Mouse (Mus musculus) myocyte (in vitro differentiated cells): ENCODE results near the gene Supt3. TPM values are rescaled to one million over a fixed set of nuclear protein-coding genes. Genes with fewer than 3 reads are reported as not detected.

Source experiments
- H3K27me3 ChIP-seq: one replicate; pipeline ENCODE4 v1.6.1; 2011; ENCODE audit not compliant: control insufficient read depth, insufficient read depth, insufficient read length
- H3K36me3 ChIP-seq: one replicate; pipeline ENCODE4 v1.6.1; 2011; ENCODE audit not compliant: control insufficient read depth, insufficient read depth
- H3K4me2 ChIP-seq: one replicate; pipeline ENCODE4 v1.6.1; 2011; ENCODE audit warnings: low read depth, control low read depth
- H3K4me3 ChIP-seq: one replicate; pipeline ENCODE4 v1.5.1; 2011; ENCODE audit warnings: mild to moderate bottlenecking, control low read depth, moderate library complexity
- H3K79me2 ChIP-seq: one replicate; pipeline ENCODE4 v1.6.1; 2011; ENCODE audit not compliant: control insufficient read depth, insufficient read depth
- H3ac ChIP-seq: one replicate; pipeline ENCODE4 v1.6.1; 2011; ENCODE audit not compliant: control insufficient read depth, insufficient read length
- CEBPB ChIP-seq: IDR thresholded peaks from 2 replicates; pipeline ENCODE4 v1.6.1; 2011; ENCODE audit warnings: mild to moderate bottlenecking, moderate library complexity; ENCODE audit not compliant: poor library complexity, insufficient read depth, severe bottlenecking
- E2F4 ChIP-seq: IDR thresholded peaks from one replicate; pipeline ENCODE4 v1.6.1; 2011; ENCODE audit warnings: mild to moderate bottlenecking, control low read depth, moderate library complexity; ENCODE audit not compliant: insufficient read depth
- MAX ChIP-seq: IDR thresholded peaks from one replicate; pipeline ENCODE4 v1.6.1; 2011; ENCODE audit warnings: low read depth, mild to moderate bottlenecking, control low read depth
- MYOD1 ChIP-seq, 3 experiments: IDR thresholded peaks; one replicate each; pipeline ENCODE4 v1.6.1; 2011; ENCODE audit warnings: control low read depth in 2 of 3, low read depth in 2 of 3, mild to moderate bottlenecking in 2 of 3, moderate library complexity in 1 of 3; ENCODE audit not compliant: insufficient read length in 2 of 3, control insufficient read depth in 1 of 3
- MYOG ChIP-seq, 3 experiments: IDR thresholded peaks; one replicate each; pipeline ENCODE4 v1.6.1; 2011; ENCODE audit warnings: control low read depth in 2 of 3, low read depth in 2 of 3, mild to moderate bottlenecking in 2 of 3; ENCODE audit not compliant: insufficient read length in 2 of 3, control insufficient read depth in 1 of 3, insufficient read depth in 1 of 3
- POLR2A ChIP-seq: IDR thresholded peaks from one replicate; pipeline ENCODE4 v1.6.1; 2011; ENCODE audit warnings: low read depth, mild to moderate bottlenecking, control low read depth, moderate library complexity; ENCODE audit not compliant: insufficient read length
- POLR2AphosphoS2 ChIP-seq: IDR thresholded peaks from one replicate; pipeline ENCODE4 v1.6.1; 2011; ENCODE audit warnings: low read depth, control low read depth; ENCODE audit not compliant: insufficient read length
- REST ChIP-seq: IDR thresholded peaks from one replicate; pipeline ENCODE4 v1.6.1; 2011; ENCODE audit warnings: mild to moderate bottlenecking, control low read depth, moderate library complexity; ENCODE audit not compliant: insufficient read depth, insufficient read length
- SRF ChIP-seq: IDR thresholded peaks from one replicate; pipeline ENCODE4 v1.6.1; 2011; ENCODE audit warnings: low read depth; ENCODE audit not compliant: control insufficient read depth, insufficient read length
- TCF12 ChIP-seq: IDR thresholded peaks from one replicate; pipeline ENCODE4 v1.6.1; 2011; ENCODE audit warnings: mild to moderate bottlenecking, control low read depth; ENCODE audit not compliant: poor library complexity, insufficient read depth, severe bottlenecking
- TCF3 ChIP-seq: IDR thresholded peaks from one replicate; pipeline ENCODE4 v1.6.1; 2011; ENCODE audit warnings: low read depth, control low read depth; ENCODE audit not compliant: insufficient read length
- USF1 ChIP-seq: IDR thresholded peaks from one replicate; pipeline ENCODE4 v1.6.1; 2011; ENCODE audit warnings: low read depth, mild to moderate bottlenecking, control low read depth, moderate library complexity
- polyA plus RNA-seq: library from polyadenylated mRNA; unstranded; fragments of >200 nt; fragmentation: generic; extraction: Trizol; gene quantifications from one replicate; pipeline ENCODE4 v1.2.1, GENCODE M21; 2012; ENCODE audit warnings: missing spikeins

Gene Supt3
- polyA plus RNA-seq, 1 experiment = 30.9 TPM

DNA sequence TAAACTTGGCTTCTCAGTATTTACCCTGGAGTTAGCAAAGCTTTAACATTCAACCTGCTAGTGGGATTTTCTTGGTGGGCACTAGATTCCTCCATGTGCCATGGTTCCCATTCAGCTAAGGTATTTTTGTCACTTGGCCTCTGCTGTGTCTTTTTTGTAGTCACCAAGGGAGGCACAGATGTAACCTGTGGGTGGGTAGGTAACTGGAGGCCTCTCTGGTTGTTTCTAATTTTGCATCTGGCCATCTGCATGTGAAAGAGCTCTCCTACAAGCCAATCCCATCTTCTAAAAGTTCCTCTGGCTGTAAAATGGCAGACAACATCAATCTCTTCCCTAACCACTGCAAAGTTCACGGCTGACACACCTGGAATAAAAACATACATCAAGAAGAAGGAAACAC is 190.2 kb downstream of the Supt3 start:
- TF ChIP-seq POLR2A (no peak), SRF (no peak), E2F4 (no peak), TCF12 (no peak), MYOG (IDR thresholded peaks at IDR 0.05; ENCODE audit: control insufficient read depth in 1 of 3, insufficient read depth in 1 of 3, insufficient read length in 2 of 3, low read depth in 2 of 3) (no peak), CEBPB (no peak), TCF3 (no peak), MYOD1 (IDR thresholded peaks at IDR 0.05; ENCODE audit: control insufficient read depth in 1 of 3, insufficient read length in 2 of 3, low read depth in 2 of 3) (no peak), REST (no peak), USF1 (no peak), POLR2AphosphoS2 (no peak), MAX (no peak)

DNA sequence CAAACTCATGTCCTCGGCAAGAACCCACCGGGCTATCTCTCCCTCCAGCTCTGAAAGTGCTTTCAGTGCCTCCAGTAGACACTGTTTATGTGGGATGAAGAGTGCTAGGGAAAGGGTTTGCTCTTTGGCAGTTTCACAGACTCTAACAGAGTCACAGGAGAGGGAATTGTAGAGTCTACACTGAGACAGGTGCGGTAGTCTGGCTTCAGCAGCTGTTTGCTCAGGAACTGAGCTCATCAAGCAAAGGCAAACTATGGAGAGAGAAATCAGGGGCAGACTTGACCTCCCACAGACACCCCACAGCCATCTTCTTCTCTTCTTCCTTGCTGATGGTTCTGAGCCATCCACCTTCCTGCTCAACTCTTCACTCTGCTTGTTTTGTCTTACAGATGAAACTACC is 193.3 kb downstream of the Supt3 start:
- Histone ChIP-seq H3K36me3 (no peaks in the 10 kb centered on the region), H3ac (no peak overlapping the region), H3K4me2 (no peak overlapping the region), H3K4me3 (no peak overlapping the region), H3K79me2 (no peaks in the 10 kb centered on the region), H3K27me3 (no peaks in the 10 kb centered on the region)
- TF ChIP-seq TCF3 (no peak), MYOG (IDR thresholded peaks at IDR 0.05; ENCODE audit: control insufficient read depth in 1 of 3, insufficient read depth in 1 of 3, insufficient read length in 2 of 3, low read depth in 2 of 3) (peak in 1 of 3 experiments; percentile 17), REST (no peak), MYOD1 (IDR thresholded peaks at IDR 0.05; ENCODE audit: control insufficient read depth in 1 of 3, insufficient read length in 2 of 3, low read depth in 2 of 3) (peak in 2 of 3 experiments; percentile 56 to 66), TCF12 (no peak), POLR2AphosphoS2 (no peak)

More for the DNA sequence above, 190.2 kb downstream of the Supt3 start:
- Histone ChIP-seq H3K27me3 (no peaks in the 10 kb centered on the region), H3K79me2 (no peaks in the 10 kb centered on the region), H3K4me2 (no peak overlapping the region), H3K36me3 (no peaks in the 10 kb centered on the region), H3K4me3 (no peak overlapping the region), H3ac (no peak overlapping the region)

DNA sequence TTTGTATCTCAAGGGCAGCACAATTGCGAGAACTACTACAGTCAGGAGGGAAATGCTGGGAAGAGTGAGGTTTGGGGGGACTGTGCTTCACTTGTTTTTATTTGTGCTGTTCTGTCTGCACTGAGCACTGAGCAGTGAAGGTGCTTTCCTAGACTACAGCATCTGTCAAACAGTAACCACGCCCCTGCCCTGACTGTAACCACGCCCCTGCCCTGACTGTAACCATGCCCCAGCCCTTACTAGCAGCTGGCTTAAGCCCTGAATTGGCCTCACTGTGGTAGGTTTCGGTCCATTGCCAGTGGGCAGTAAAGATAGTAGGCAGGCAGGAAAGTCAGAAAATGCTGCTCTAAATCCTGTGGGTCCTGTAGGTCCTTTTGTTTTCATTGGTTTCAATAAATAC is 196.5 kb downstream of the Supt3 start:
- Histone ChIP-seq H3K4me2 (no peak overlapping the region), H3K36me3 (no peaks in the 10 kb centered on the region)
- peak in 1 of 3 experiments; percentile 54 for TF ChIP-seq MYOD1 (IDR thresholded peaks at IDR 0.05; ENCODE audit: control insufficient read depth in 1 of 3, insufficient read length in 2 of 3, low read depth in 2 of 3)
- peak in 2 of 3 experiments; percentile 18 to 61 for TF ChIP-seq MYOG (IDR thresholded peaks at IDR 0.05; ENCODE audit: control insufficient read depth in 1 of 3, insufficient read depth in 1 of 3, insufficient read length in 2 of 3, low read depth in 2 of 3)
- no peak for TF ChIP-seq POLR2AphosphoS2

DNA sequence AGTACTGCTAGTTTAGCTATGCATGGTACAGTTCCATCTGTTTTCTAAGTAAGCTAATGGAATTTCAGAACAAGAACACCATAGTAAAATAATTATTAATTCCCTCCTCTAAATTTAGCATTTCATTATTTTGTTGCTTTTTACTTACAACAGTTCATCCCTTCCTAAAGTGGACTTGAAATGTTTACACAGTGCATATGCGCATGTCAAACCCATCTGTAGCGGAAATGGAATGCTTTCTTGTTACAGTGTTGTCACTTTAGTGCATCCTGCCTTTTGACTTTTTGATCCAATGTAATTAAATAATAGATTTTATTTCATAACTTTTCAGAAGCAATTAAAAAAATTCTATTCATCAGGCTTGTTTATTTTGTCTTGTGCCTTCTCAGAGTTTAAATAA is 200.7 kb downstream of the Supt3 start:
- Histone ChIP-seq H3K36me3 (no peaks in the 10 kb centered on the region), H3K79me2 (no peaks in the 10 kb centered on the region), H3K4me3 (no peak overlapping the region), H3ac (no peak overlapping the region), H3K27me3 (no peaks in the 10 kb centered on the region), H3K4me2 (no peak overlapping the region)
- TF ChIP-seq TCF12 (no peak), POLR2AphosphoS2 (no peak), CEBPB (no peak), E2F4 (no peak), USF1 (no peak), POLR2A (no peak), MYOD1 (IDR thresholded peaks at IDR 0.05; ENCODE audit: control insufficient read depth in 1 of 3, insufficient read length in 2 of 3, low read depth in 2 of 3) (no peak), SRF (no peak), MAX (no peak), REST (no peak), TCF3 (no peak), MYOG (IDR thresholded peaks at IDR 0.05; ENCODE audit: control insufficient read depth in 1 of 3, insufficient read depth in 1 of 3, insufficient read length in 2 of 3, low read depth in 2 of 3) (no peak)

More for the DNA sequence above, 196.5 kb downstream of the Supt3 start:
- Histone ChIP-seq H3ac (no peak overlapping the region), H3K4me3 (no peak overlapping the region), H3K79me2 (no peaks in the 10 kb centered on the region), H3K27me3 (no peaks in the 10 kb centered on the region)

DNA sequence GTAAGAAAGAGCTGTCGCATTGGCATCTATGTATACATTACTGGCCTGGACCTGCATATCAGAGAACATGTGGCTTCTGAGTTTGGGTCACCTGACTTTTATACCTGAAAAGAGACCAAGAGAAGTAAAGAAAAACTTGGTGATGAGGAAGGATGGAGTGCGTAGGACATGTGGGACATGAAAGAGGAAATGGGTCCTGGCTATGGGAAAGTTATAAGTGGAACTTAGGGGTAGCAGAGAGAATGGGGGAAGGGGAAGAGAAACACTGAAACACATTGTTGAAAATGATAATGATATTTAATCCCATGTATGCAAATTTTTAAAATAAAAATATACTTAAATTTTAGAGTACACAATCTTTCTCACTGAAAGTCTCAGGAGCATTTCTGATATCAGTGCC is 211.0 kb downstream of the Supt3 start:
- H3K36me3 ChIP-seq = no peaks in the 10 kb centered on the region
- no peaks in the 10 kb centered on the region for H3K27me3 ChIP-seq
- TF ChIP-seq MYOG (IDR thresholded peaks at IDR 0.05; ENCODE audit: control insufficient read depth in 1 of 3, insufficient read depth in 1 of 3, insufficient read length in 2 of 3, low read depth in 2 of 3) (no peak), TCF3 (no peak), MYOD1 (IDR thresholded peaks at IDR 0.05; ENCODE audit: control insufficient read depth in 1 of 3, insufficient read length in 2 of 3, low read depth in 2 of 3) (no peak), E2F4 (no peak), POLR2A (no peak), USF1 (no peak), TCF12 (no peak), SRF (no peak), REST (no peak)
- no peak overlapping the region for H3K4me3 ChIP-seq
- no peak overlapping the region for H3ac ChIP-seq
- no peaks in the 10 kb centered on the region for H3K79me2 ChIP-seq
- no peak overlapping the region for H3K4me2 ChIP-seq
